Mouse (Mus musculus) ovary, adult 18-20 months (tissue): ENCODE measurements around the gene Samd4b.
"Not testable (repeated sequence)": the region's sequence is repeated elsewhere in the genome, so short reads cannot be mapped to it uniquely, and the experiment has no call there.

Source experiments
- DNase-seq: peaks from one replicate; pipeline ENCODE4 v3.0.0; 2022; ENCODE audit warnings: low spot score, mixed read lengths

Gene Samd4b

DNA sequence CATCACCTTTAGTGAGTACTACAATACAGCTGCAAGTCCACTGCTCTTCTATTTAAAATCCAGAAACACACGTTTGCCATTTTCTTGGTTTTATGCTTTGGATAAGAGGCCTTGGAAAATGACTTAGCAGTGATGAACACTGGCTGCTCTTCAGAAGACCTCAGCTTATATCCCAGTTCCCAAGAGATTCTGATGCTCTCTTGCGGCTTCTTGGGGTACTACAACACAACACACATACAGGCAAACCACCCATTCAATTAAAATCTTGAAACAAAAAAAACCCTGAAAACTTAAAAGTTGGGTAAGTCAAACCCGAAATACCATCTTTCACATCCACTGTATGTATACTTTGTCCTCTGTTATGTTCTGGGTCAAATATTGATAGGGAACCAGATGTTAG lies 199.9 kb downstream of the Samd4b start:
- DNase-seq, result no peak

DNA sequence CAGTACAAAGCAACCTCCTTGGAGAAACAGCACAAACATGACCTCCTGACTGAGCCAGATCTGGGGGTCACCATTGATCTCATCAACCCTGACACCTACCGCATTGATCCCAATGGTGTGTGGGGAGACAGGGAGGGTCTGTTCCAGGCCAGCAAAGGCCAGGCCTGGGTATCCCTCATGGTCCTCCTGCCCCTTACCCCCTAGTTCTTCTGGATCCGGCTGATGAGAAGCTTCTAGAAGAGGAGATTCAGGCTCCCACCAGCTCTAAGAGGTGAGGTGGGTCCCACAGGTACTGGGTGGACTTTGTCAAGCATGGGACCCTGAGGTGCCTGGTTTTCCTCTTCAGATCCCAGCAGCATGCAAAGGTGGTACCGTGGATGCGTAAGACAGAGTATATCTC lies 202.5 kb downstream of the Samd4b start:
- DNase-seq, result no peak

DNA sequence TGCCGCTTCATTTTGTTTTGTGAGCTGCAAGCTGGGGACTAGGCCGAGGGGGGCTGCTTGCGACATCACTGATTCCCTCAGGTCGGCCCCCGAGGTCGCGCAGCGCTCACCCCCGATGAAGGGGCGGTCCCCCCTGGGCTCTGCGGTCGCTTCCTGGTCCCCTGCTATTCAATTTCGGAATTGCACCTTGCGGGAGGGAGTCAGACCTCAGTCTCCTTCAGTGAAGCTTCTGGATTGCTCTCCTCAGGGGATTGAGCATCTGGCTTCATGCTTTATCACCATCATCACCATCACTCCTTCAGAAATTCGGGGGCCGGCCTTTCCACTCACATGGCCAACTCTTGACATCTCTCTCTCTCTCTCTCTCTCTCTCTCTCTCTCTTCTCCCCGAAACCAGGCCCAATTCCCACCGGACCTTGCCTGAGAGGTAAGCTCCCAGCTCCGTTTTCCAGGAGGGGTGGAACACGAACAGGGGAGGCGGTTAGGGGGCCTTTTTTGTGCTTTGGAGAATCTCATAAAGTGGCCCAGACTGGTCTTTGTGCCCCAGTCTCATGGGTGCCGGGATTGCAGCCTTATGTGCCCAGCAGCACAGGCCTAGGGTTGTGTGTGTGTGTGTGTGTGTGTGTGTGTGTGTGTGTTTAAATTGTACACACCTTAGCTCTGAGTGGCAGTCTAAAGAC lies 204.5 kb downstream of the Samd4b start:
- DNase-seq, result no peak

DNA sequence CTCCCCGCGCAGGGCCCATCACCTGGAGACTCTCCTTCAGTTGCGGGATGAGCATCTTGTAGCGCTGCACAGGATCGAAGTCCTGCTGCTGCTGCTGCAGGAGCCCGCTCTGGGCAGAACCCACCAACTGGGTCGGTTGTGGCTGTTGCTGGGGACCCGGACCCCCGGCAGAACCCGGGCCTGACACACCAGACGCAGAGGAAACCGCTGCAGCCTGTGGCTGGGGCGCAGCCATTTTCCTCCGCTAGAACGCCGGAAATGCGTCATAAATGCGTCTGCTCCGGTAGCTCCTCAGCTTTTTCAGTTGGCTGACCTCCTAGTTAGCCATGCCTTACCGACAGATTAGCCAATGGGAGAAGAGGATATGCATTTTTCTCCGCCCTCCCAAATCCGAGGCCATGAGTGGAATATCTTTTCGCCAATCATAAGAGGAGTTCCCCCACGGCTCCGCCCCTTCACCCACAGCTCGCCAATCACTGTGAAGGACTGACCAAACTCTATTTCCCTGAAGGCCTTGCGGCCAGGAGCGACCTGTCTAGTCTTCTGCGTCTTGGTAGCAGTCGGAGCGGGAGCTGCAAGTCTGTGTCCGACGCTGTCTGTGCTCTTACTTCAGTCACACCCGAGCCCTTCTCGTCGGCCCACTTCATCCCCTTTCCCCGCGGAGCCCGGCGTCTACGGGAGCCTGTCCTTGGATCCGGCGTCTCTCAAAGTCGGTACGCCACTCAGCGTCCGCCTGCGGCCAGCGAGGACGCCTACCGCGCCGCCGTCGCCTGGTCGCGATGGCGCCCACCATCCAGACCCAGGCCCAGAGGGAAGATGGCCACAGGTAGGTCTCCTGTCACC lies 205.3 kb downstream of the Samd4b start, which contains the start of the genes Med29 and Paf1:
TSS of gene Med29 (minus strand) at position 280 of the 843 bp plus-strand sequence.
TSS of gene Paf1 (plus strand) at position 523 of the 843 bp plus-strand sequence.
- peak; percentile 97 for DNase-seq

DNA sequence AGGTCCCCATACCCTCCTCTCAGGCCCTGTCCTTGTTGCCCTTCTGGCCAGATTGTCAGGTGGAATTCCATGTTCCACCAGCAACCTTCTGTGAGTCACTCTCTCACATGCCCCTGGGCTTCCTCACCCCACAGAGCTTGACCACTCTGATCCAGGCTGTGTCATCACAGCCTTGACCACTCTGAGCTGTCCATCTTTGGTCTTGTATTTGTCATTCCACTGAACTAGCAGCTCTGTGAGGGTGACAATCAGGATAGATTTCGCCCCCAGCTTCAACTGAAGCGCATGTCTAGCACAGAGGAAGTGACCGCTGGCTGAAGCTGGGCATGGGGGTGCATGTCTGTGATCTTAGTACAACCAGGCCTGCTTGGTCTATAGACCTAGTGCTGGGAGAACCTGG lies 207.6 kb downstream of the Samd4b start:
- no peak for DNase-seq

DNA sequence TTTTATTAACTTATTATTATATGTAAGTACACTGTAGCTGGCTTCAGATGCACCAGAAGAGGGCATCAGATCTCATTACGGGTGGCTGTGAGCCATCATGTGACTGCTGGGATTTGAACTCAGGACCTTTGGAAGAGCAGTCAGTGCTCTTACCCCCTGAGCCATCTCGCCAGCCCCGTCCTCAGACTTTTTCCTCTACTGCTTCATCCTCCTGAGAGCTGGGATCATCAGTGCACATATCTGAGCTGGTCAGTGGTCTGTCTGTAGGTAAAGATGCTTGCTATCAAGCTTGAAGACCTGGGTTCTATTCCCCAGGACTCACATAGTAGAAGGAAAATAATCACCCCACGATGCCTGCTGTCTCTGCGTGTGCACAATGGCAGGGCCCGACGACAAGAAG lies 210.6 kb downstream of the Samd4b start:
- DNase-seq, result not testable (repeated sequence)

DNA sequence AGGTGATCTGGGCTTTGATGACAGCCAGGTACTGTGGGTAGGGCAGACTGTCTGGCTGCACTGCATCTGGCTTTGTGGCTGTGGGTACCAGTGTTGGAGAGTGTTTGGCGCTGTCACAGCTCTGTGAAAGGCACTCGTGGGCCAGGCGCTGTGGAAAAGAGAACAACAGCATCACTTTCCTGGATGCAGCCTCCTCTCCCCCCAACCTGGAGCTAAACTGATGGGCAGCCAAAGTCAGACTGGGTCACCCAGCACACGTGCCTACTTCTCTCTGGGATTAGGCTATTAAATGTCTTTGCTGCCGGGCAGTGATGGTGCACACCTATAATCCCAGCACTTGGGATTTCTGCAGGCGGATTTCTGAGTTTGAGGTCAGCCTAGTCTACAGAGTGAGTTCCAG lies 211.1 kb downstream of the Samd4b start:
- DNase-seq, result not testable (repeated sequence)

DNA sequence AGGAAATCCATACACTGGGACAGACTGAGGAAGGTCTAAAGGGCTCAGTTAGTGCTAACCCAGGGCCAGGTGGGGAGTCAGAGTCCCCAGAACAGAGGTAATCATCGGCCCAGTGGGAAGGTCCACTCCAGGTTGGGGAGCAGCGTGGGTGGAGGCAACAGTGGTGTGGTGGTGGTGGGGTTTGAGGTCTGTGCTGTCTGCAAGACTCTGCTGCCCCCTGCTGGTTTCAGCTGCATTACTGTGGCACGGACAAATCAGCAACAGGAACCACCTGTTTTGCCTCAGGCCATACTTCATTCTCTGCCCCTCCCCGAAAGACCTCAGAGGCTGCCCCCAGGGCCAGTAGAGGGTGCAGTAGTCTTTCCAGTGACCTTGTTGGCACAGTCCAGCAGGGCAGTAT lies 211.5 kb downstream of the Samd4b start:
- peak; percentile 68 for DNase-seq

DNA sequence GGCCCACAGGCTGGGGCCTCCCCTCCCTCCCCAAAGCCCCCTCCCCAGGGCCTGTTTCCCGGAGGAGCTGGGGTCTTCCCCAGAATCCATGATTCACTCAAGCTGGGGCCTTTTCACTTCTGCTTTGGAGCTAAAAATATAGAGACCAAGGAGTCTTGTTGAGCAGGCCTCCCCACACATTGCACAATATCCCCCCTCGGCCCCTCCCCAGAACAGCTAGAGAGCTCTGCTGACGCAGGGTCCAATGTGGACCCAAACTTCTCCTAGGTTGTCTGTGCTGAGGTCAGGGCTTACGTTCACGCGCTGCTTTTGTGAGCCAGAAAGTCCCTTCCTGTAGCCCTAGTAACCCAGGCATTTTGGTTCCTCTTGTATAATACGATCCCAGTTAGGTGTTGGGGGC lies 211.9 kb downstream of the Samd4b start:
- DNase-seq, result no peak

DNA sequence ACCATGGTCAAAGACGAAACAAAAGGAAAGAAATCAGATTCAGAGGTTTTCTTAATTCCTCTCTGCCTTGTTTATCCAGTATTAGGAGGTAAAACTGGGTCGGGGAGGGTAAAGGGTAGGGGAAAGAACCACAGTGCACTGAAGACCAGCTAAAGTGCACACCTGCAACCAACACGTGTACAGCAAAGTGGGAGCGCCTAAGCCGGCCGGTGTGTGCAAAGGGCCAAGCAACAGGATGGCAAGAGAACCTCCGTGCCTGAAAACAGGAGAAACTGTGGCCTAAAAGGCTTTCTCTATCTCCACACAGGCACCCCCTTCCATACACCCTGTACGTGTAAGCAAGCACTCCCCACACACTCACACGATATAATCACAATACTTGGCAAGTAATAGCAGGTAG lies 212.7 kb downstream of the Samd4b start:
- no peak for DNase-seq

DNA sequence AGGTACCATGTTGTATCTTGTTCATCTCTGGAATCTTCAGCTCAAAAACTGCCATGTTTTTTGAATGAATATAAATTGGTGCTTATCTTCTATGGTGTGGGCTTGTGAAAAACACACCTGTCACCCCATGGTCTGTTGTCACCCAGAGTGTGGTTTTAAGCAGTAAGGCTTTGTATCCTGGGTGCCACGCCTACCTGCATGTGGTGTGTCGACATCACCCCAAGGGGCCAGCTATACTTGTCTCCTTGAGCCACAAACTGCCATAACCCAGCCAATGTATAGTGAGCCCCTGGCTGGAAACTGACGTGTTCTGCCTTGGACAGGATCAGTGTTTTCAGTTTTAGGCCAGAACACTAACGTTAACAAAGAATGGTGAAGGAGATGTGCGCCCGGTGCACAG lies 213.8 kb downstream of the Samd4b start:
- DNase-seq, result no peak

DNA sequence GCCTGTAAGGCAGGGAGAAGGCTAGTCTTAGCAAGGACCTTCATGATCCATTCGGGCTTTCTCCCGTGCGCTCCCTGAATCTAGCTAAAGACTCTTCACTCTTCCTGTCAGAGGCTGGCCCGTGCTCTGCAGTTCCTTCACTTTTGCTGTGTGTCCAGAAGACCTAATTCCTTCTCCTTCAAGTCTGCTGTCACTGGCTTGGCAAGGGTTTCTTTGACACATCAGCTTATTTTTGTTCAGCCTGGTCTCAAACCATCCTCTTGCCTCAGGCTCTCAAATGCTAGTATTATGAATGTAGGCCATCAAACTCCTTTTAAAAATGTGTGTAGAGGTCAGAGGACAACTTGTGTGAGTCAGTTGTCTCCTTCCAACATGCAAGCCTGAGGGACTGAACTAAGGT lies 214.3 kb downstream of the Samd4b start:
- DNase-seq, result no peak

DNA sequence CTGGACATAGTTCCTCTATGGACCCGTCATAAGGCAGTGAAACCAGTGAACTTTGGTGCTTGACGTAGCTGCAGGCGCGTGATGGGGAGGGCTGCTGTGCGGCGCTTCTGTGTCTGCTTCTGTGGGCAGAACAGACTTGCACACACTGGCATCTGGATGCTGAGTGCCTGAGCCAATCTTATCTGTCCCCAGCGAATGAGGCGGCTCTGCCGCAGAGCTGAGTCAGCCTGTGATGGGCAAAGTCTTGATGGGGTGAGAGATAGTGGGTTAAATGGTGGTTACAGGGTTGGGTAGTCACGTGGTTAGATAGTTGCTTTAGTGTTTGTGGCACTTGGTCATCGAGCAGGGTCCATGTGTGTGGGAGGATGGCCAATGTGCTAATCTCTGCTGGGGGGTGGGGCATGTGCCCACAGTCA lies 215.0 kb downstream of the Samd4b start:
- peak; percentile 59 for DNase-seq

DNA sequence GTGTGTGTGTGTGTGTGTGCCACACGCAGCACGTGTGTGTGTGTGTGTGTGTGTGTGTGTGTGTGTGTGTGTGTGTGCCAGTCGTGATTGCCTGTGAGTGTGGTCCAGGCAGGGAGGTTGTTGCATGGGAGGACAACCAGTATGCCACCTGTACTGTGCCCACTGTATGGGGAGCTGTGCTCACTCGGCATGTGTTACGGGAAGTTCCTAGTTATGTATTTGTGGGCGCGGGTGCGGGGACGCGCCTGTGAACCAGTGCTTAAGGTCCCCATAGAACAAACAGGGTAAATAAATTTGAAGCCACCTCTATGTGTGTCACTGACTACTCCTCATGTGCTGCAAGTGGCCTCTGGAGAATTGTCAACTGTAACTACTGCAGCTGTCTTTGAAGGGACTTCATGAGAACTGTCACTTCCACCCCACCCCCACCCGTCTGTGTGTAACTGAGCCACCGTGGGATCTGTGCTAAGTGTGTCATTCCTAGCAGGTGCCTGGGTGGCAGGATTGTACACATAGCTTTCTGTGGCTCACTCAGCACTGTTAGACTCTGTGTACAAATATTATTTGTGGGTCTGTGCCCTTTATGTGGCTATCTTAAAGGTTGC lies 215.5 kb downstream of the Samd4b start:
- no peak for DNase-seq

DNA sequence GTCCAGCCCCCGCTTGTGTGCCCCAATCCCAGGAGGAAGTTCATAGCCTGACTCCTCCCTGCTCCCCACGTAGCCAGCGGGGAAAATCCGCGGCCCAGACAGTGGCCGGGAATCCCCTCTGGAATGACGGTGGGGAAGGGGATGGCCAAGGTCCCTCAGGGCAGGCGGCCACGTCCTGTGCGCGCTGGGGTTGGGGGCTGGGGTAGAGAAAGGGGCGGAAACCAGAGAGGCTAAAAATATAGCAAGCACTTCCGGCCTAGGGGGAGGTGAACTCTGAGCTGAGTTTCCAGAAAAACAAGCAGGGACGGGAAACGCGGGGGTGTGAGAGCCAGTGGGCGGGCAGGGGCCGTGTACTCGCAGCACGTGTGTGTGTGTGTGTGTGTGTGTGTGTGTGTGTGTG lies 216.0 kb downstream of the Samd4b start:
- peak; percentile 81 for DNase-seq

DNA sequence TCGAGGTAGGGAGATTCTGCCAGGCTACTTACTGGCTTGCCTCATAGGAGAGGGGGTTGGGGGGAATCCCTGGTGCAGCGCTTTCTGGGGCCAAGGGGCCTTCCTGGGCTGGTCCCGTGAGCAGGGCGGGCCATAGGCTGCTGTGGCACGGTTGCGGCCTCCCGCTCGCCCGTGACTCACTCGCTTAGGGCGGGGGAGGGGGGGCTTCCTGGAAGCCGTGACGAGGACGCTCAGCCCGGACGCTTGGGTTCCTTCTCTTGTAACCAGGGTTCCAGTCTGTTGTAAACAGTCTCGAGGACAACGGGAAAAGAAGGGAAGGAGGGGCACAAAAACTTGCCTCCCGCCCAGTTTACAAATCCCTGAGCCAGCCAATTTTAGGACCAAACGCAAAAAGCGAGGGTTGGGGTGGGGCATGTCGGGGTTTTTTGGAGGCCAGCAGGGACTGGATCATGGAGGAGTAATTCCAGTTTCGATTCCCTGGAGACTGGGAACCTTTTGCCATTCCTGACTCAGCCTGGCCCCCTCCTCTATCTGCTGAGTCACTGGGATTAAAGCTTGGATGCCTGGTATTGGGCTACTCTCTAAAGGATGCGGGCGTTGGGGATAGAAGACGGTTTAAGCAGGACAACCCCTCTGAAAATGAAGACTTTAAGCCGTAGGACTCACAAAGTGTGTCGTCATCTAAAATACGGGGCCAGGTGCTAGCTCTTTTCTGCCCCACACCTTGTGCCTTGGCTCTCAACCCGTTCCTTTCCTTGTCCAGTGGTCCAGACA lies 216.7 kb downstream of the Samd4b start:
- DNase-seq, result peak; percentile 81

DNA sequence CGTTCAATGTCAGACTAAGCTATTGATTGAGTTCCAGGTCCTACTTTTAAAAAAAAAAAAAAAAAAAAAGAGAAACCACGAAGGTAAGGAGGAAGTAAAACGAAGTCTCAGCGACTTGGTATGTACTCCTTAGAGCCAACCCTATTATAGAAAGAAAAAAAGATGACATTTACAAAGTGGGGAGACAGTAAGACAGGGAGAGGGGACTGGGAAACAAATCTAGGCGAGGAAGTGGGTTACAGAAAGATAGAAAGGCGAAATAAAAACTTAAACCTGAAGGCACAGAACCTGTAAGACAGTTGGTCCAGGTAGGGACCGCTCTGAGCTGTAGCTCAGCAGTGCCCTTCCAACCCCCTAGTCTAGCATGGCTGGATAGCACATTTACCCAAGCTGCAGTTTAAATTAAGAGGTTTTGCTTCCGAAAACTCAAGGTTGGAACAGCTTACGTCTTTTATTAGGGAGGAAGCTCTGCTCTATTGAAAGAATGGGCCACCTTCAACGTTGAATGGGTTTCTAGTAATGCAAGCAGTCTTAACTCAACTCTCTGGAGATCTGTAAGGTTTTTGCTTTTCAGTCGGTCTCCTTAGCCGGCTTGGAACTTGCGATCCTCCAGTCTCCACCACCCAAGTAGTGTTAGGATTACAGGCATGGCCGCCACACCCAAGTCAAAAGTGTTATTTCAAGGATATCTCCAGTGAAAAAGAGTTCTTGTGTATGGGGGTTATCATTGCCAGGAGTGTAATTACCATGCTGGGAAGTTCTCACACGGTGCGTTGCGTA lies 217.5 kb downstream of the Samd4b start, which contains the start of gene Zfp36:
TSS of gene Zfp36 (minus strand) at position 17 of the 780 bp plus-strand sequence.
- no peak for DNase-seq

DNA sequence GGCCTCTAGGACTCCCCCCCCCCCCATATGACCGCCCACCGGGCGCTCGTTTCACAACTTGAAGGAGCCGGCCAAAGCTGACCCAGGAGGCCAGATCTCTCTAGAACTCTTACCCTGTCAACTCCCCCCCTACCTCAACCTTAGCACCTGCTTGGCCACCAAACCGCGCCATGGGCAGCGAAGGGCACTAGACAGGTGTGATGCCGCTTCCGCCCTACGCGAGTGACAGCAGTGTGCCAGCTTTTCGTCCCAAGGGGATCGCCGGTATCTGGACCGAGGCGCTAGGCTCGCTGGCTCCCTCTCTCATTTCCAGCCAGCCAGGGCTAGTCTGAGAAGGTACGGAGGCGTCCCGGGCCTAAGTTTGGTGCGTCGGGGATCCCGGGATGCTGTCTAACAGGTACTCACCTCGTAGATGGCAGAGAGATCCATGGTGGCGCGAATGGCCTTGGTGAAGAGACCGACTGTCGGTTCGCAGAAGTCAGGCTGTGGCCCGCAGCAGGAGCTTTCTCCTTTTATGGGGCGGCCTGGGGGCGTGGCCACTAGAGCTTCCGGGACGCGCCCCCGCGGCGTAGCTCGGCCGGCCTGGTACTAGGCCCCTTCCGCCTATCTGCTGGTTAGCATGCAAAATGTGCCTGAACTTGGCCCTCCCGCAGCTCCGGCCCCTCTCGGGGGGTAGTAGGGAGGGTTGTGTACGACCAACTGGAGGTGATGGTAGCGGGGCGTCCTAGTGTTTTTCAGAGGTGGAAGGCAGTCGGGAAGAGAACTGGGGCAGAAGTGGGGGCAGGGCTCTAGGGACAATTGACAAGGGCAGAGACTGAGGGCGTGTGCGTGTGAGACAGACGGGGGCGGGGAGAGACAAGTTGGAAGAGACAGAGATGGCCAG lies 218.9 kb downstream of the Samd4b start:
- DNase-seq, result peak; percentile 86

DNA sequence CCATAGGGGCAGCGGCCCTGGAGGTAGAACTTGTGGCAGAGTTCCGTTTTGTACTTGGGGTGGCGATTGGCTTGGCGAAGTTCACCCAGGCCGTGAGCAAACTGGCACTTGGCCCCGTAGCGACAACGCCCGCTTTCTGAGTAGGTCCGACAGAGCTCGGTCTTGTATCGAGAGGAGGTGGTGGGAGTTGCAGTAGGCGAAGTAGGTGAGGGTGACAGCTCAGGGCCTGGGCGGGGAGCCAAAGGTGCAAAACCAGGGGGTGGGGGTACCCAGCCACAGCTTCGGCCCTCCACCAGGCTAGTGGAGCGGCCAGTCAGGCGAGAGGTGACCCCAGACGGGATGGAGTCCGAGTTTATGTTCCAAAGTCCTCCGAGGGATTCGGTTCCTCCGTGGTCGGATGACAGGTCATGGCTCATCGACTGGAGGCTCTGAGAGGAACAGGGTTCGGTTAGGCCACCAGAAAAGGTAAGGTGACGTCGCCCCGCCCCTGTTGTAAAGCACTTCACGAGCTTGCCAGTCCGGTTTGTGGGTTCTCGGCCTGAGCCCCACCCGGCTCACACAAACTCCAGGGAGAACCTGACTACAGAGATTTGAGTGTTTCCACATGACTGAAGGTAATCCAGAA lies 219.8 kb downstream of the Samd4b start:
- no peak for DNase-seq
